Mouse (Mus musculus): ENCODE measurements around the gene Cdk14. TPM values are rescaled to one million over a fixed set of nuclear protein-coding genes. Genes with fewer than 3 reads are reported as not detected.
A peak's percentile ranks its signal among the peaks of the same experiment; 100 is the strongest.

Gene Cdk14
- polyA plus RNA-seq, 1 experiment, result 2.6 TPM

DNA sequence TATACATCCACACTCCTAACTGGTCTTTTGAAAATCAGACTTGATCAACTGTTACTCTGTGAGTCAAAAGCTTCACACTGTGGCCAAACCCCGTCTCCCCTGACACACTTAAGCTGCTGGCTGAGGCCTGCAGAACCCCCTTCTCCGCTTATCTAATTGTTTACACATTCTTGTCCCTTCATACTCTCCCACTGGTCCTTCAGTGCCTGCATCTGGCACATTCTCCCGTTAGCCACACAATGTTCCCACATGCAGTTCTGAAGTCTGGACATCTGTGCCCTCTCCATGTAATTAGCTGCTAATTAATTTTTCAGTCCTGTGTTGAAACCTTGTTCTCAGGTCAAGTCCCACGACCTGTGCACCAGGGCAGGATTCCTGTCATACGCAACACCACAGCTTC is 460.7 kb downstream of the Cdk14 start:
- no peaks in the 10 kb centered on the region for H3K4me1 ChIP-seq (ENCODE audit: control insufficient read depth, insufficient read depth, low read length)
- no peak for DNase-seq

DNA sequence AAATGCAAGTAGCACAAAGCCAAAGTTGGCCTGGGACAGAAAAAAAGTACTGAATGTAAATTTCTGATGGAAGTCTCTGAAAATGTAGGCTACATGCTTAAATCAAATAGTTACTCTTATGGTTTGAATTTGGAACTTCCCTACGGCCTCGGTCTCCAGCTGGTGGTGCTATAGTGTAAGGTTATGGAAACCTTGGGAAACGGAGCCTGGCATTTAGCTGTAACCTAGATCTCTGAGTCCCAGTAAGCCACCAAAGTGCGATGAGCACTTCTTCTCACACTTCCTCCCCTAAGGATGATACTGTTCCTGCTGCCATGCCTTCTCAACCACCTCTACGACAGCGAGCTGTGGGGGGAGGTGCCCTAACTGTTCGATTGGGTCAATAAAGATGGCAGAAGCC is 464.1 kb downstream of the Cdk14 start:
- H3K27ac ChIP-seq (ENCODE audit: insufficient read depth, low read depth, low read length), result no peak overlapping the region
- WGBS, result 79% methylated on average over 7 of the region's 7 CpGs
- no peak for DNase-seq

More for the DNA sequence above, 460.7 kb downstream of the Cdk14 start:
- 44% methylated on average over 5 of the region's 5 CpGs for WGBS
- no peak overlapping the region for H3K27ac ChIP-seq (ENCODE audit: insufficient read depth, low read depth, low read length)
- TF ChIP-seq CTCF (conservative IDR thresholded peaks at IDR 0.05; ENCODE audit: insufficient read depth, insufficient read length, low read depth, low read length) (no peak), POLR2A (IDR thresholded peaks at IDR 0.05; ENCODE audit: low read depth, low read length) (no peak)
- no peaks in the 10 kb centered on the region for H3K36me3 ChIP-seq (ENCODE audit: control insufficient read depth, insufficient read depth, low read length)
- H3K27me3 ChIP-seq (replicated peaks; ENCODE audit: control insufficient read depth, insufficient read depth, low read length), result no peaks in the 10 kb centered on the region
- no peak overlapping the region for H3K4me3 ChIP-seq (ENCODE audit: insufficient read depth, low read depth, low read length)

DNA sequence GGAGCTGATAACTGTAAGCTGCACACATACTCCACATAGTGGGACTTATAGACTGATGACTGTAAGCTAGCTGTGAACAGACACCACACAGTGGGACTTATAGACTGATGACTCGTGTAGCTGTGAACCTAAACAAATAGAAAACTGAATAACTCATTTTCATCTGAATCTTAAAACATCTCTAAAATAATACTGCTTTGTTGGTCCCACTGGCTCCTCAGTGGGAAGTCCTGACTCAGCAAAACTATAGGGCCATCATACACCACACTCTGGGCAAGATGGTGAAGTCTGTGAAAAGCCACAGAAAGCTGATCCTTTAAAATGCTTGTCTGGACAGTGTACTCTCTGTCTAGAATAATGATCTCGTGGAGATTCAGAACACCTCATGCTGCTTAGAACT is 464.7 kb downstream of the Cdk14 start:
- no peak overlapping the region for H3K4me3 ChIP-seq (ENCODE audit: insufficient read depth, low read depth, low read length)
- 70% methylated on average over 2 of the region's 2 CpGs for WGBS
- H3K36me3 ChIP-seq (ENCODE audit: control insufficient read depth, insufficient read depth, low read length), result no peaks in the 10 kb centered on the region
- no peak for TF ChIP-seq POLR2A (IDR thresholded peaks at IDR 0.05; ENCODE audit: low read depth, low read length)
- no peak for TF ChIP-seq CTCF (conservative IDR thresholded peaks at IDR 0.05; ENCODE audit: insufficient read depth, insufficient read length, low read depth, low read length)
- no peak overlapping the region for H3K27ac ChIP-seq (ENCODE audit: insufficient read depth, low read depth, low read length)
- no peaks in the 10 kb centered on the region for H3K27me3 ChIP-seq (replicated peaks; ENCODE audit: control insufficient read depth, insufficient read depth, low read length)
- H3K4me1 ChIP-seq (ENCODE audit: control insufficient read depth, insufficient read depth, low read length), result no peaks in the 10 kb centered on the region
- no peak for DNase-seq

More for the DNA sequence above, 464.1 kb downstream of the Cdk14 start:
- Histone ChIP-seq H3K4me3 (ENCODE audit: insufficient read depth, low read depth, low read length) (no peak overlapping the region), H3K4me1 (ENCODE audit: control insufficient read depth, insufficient read depth, low read length) (no peaks in the 10 kb centered on the region), H3K36me3 (ENCODE audit: control insufficient read depth, insufficient read depth, low read length) (no peaks in the 10 kb centered on the region), H3K27me3 (replicated peaks; ENCODE audit: control insufficient read depth, insufficient read depth, low read length) (no peaks in the 10 kb centered on the region)
- no peak for TF ChIP-seq POLR2A (IDR thresholded peaks at IDR 0.05; ENCODE audit: low read depth, low read length)
- no peak for TF ChIP-seq CTCF (conservative IDR thresholded peaks at IDR 0.05; ENCODE audit: insufficient read depth, insufficient read length, low read depth, low read length)

DNA sequence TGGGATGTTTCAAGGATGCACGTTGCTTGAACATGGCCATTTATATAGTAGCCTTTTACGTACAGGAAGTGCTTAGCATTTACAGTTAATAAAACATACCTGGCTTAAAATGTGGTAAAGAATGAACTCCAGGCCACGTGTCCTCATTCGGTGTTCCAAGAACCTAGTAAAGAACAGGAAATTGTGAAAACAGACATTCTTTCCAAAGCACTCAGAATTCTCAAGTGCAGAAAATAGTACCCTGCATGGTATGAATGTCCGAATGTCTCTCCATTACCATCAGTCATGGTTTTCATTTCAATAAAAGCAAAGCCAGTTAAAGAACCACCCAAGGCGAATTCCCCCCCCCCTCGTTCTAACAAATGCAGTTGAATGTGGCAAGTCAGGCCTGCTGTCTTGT is 470.7 kb downstream of the Cdk14 start:
- no peak overlapping the region for H3K27ac ChIP-seq (ENCODE audit: insufficient read depth, low read depth, low read length)
- H3K4me1 ChIP-seq (ENCODE audit: control insufficient read depth, insufficient read depth, low read length), result peaks cover 2% of the 10 kb centered on the region; the same call in 1 of the 2 replicates
- WGBS, result 67% methylated on average over 7 of the region's 7 CpGs
- no peaks in the 10 kb centered on the region for H3K27me3 ChIP-seq (replicated peaks; ENCODE audit: control insufficient read depth, insufficient read depth, low read length)
- DNase-seq, result no peak
- H3K36me3 ChIP-seq (ENCODE audit: control insufficient read depth, insufficient read depth, low read length), result no peaks in the 10 kb centered on the region
- no peak overlapping the region for H3K4me3 ChIP-seq (ENCODE audit: insufficient read depth, low read depth, low read length)
- TF ChIP-seq POLR2A (IDR thresholded peaks at IDR 0.05; ENCODE audit: low read depth, low read length), result no peak
- no peak for TF ChIP-seq CTCF (conservative IDR thresholded peaks at IDR 0.05; ENCODE audit: insufficient read depth, insufficient read length, low read depth, low read length)

DNA sequence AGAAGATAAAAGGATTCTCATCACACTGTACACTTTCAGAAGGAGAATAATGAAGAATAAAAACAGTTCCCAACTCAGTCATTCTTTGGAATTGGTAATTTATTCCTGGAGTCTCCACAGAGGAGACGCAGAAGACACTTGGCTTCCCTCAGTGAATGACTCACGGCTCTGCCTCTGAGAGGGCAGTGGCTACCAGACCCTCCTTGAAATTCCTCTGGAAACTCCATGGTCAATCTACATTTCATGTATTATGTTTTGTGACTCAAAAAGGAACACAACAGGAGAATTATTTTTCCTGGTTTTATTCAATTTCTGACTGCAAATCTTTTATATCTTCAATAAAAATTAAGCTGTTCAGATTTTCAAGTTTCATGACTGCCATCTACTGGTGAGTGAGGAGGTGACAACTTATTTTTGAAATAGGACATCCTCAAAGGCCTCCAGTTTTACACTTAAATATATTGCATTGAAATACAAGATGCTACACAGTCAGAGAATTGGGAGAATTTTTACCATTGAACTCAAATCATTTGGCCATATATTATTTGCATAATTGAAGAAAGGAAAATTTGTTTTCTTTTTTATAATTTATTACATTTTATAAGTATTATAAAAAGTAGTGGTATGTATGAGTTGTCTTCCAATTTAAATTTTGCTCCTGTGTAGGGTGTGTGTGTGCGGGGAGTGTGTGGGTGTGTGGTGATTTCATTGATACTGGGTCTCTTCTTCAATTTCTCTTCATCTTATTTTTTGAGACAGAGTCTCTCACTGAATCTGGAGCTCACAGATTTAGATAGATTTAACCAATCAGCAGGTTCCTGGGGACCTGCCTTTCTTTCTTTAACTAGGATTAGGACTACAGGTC is 471.8 kb downstream of the Cdk14 start:
- no peak overlapping the region for H3K4me3 ChIP-seq (ENCODE audit: insufficient read depth, low read depth, low read length)
- H3K36me3 ChIP-seq (ENCODE audit: control insufficient read depth, insufficient read depth, low read length), result no peaks in the 10 kb centered on the region
- WGBS, result 60% methylated on average over 3 of the region's 3 CpGs
- peaks cover 2% of the 10 kb centered on the region; the same call in 1 of the 2 replicates for H3K4me1 ChIP-seq (ENCODE audit: control insufficient read depth, insufficient read depth, low read length)
- TF ChIP-seq CTCF (conservative IDR thresholded peaks at IDR 0.05; ENCODE audit: insufficient read depth, insufficient read length, low read depth, low read length) (no peak), POLR2A (IDR thresholded peaks at IDR 0.05; ENCODE audit: low read depth, low read length) (no peak)
- no peaks in the 10 kb centered on the region for H3K27me3 ChIP-seq (replicated peaks; ENCODE audit: control insufficient read depth, insufficient read depth, low read length)
- peak; percentile 49 for DNase-seq
- no peak overlapping the region for H3K27ac ChIP-seq (ENCODE audit: insufficient read depth, low read depth, low read length)

DNA sequence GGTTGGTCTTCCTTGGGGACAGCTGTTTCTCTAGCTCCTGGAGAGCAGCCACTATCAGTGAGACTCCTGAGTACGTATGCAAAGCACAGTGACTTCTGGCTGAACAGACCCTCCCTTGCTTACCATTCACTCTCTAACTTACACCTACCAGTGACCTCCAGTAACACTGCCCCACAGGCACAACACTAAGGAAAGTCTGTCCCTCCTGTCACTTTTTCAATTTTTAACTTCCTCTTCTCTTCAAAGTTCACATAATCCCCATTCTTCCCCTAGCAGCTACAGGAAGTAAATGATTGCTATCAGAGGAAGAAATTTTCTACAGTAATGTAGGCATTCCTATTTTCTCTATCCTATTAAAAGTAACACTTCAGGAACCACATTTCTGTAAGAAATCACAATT is 485.0 kb downstream of the Cdk14 start:
- Histone ChIP-seq H3K27ac (ENCODE audit: insufficient read depth, low read depth, low read length) (no peak overlapping the region), H3K4me1 (ENCODE audit: control insufficient read depth, insufficient read depth, low read length) (no peaks in the 10 kb centered on the region), H3K27me3 (replicated peaks; ENCODE audit: control insufficient read depth, insufficient read depth, low read length) (no peaks in the 10 kb centered on the region), H3K36me3 (ENCODE audit: control insufficient read depth, insufficient read depth, low read length) (no peaks in the 10 kb centered on the region), H3K4me3 (ENCODE audit: insufficient read depth, low read depth, low read length) (no peak overlapping the region)
- 76% methylated on average over 1 of the region's 1 CpGs for WGBS
- TF ChIP-seq POLR2A (IDR thresholded peaks at IDR 0.05; ENCODE audit: low read depth, low read length) (no peak), CTCF (conservative IDR thresholded peaks at IDR 0.05; ENCODE audit: insufficient read depth, insufficient read length, low read depth, low read length) (no peak)
- DNase-seq, result no peak

DNA sequence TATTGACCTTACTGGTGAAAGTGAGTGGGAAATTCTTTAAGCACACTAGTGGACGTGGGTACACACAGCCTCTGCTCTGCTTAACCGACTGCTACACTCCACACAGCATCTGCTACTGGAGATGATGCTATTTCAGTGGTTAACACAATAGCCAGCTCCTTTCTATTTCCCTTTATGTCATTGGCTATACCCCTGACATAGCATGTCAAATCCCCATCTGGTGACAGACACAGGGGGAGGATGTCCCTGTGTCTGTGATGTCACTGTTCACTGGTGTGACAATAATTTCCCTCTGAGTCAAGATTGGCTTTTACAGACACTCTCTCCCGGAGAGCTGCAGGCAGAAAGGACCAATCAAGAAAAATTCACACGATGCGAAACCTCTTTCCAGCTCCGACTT is 485.6 kb downstream of the Cdk14 start:
- TF ChIP-seq POLR2A (IDR thresholded peaks at IDR 0.05; ENCODE audit: low read depth, low read length) (no peak), CTCF (conservative IDR thresholded peaks at IDR 0.05; ENCODE audit: insufficient read depth, insufficient read length, low read depth, low read length) (no peak)
- H3K27ac ChIP-seq (ENCODE audit: insufficient read depth, low read depth, low read length), result no peak overlapping the region
- H3K4me1 ChIP-seq (ENCODE audit: control insufficient read depth, insufficient read depth, low read length), result no peaks in the 10 kb centered on the region
- WGBS, result 84% methylated on average over 6 of the region's 6 CpGs
- H3K36me3 ChIP-seq (ENCODE audit: control insufficient read depth, insufficient read depth, low read length), result no peaks in the 10 kb centered on the region
- H3K4me3 ChIP-seq (ENCODE audit: insufficient read depth, low read depth, low read length), result no peak overlapping the region
- DNase-seq, result no peak
- H3K27me3 ChIP-seq (replicated peaks; ENCODE audit: control insufficient read depth, insufficient read depth, low read length), result no peaks in the 10 kb centered on the region

Measured in kidney, adult 2 months (tissue).